Mouse (Mus musculus) MN1 (cell line): Measurements from ENCODE around the gene Jmjd1c.

Experiments used
- DNase-seq: peaks from one replicate; pipeline ENCODE4 v3.0.0-alpha.2; 2016; ENCODE audit warnings: low spot score

Jmjd1c gene

GRCm38 (mm10) chr10:67226109-67226508 lies 130.2 kb downstream of the Jmjd1c start:
- DNase-seq: no peak

GRCm38 (mm10) chr10:67226543-67226942 lies 130.6 kb downstream of the Jmjd1c start:
- DNase-seq: no peak

- DNase-seq: no peak
Observed at GRCm38 (mm10) chr10:67230439-67230838, 134.5 kb downstream of the Jmjd1c start.

GRCm38 (mm10) chr10:67247145-67247544 lies 151.2 kb downstream of the Jmjd1c start:
- DNase-seq: no peak

GRCm38 (mm10) chr10:67249486-67249885 lies 153.6 kb downstream of the Jmjd1c start:
- no peak for DNase-seq

GRCm38 (mm10) chr10:67250846-67251245 lies 154.9 kb downstream of the Jmjd1c start:
- DNase-seq: no peak

GRCm38 (mm10) chr10:67252353-67252752 lies 156.4 kb downstream of the Jmjd1c start:
- no peak for DNase-seq

- no peak for DNase-seq
Observed at GRCm38 (mm10) chr10:67253115-67253514, 157.2 kb downstream of the Jmjd1c start.

- peak; percentile 63 for DNase-seq
Observed at GRCm38 (mm10) chr10:67264852-67265251, 168.9 kb downstream of the Jmjd1c start.

GRCm38 (mm10) chr10:67275916-67276315 lies 180.0 kb downstream of the Jmjd1c start:
- DNase-seq: no peak

GRCm38 (mm10) chr10:67281852-67282251 lies 185.9 kb downstream of the Jmjd1c start:
- DNase-seq: no peak

- DNase-seq: no peak
Observed at GRCm38 (mm10) chr10:67282531-67282930, 186.6 kb downstream of the Jmjd1c start.

- no peak for DNase-seq
Observed at GRCm38 (mm10) chr10:67283516-67283915, 187.6 kb downstream of the Jmjd1c start.

GRCm38 (mm10) chr10:67284311-67284710 lies 188.4 kb downstream of the Jmjd1c start:
- DNase-seq: peak; percentile 50

GRCm38 (mm10) chr10:67284761-67285175 lies 188.8 kb downstream of the Jmjd1c start:
- DNase-seq: peak; percentile 39

GRCm38 (mm10) chr10:67285176-67285814 lies 189.4 kb downstream of the Jmjd1c start, which contains the start of gene Nrbf2:
Nrbf2 (minus strand) TSS chr10:67285305.
- DNase-seq: peak; percentile 95

GRCm38 (mm10) chr10:67287877-67288276 lies 192.0 kb downstream of the Jmjd1c start:
- peak; percentile 41 for DNase-seq

GRCm38 (mm10) chr10:67290622-67291021 lies 194.7 kb downstream of the Jmjd1c start:
- no peak for DNase-seq

GRCm38 (mm10) chr10:67291087-67291486 lies 195.2 kb downstream of the Jmjd1c start:
- DNase-seq: no peak

- DNase-seq: no peak
Observed at GRCm38 (mm10) chr10:67295331-67295730, 199.4 kb downstream of the Jmjd1c start.

GRCm38 (mm10) chr10:67295938-67296466 lies 200.1 kb downstream of the Jmjd1c start:
- DNase-seq: no peak

GRCm38 (mm10) chr10:67296482-67297152 lies 200.7 kb downstream of the Jmjd1c start:
- no peak for DNase-seq

GRCm38 (mm10) chr10:67297175-67297855 lies 201.4 kb downstream of the Jmjd1c start:
- DNase-seq: no peak
